Mouse (Mus musculus) C2C12 (cell line): ENCODE measurements around the gene Slco3a1.

Source experiments
- CEBPB ChIP-seq: IDR thresholded peaks from one replicate; pipeline ENCODE4 v1.6.1; 2011; ENCODE audit warnings: low read depth, mild to moderate bottlenecking, control low read depth, moderate library complexity
- CTCF ChIP-seq: IDR thresholded peaks from one replicate; pipeline ENCODE4 v1.5.1; 2011; ENCODE audit not compliant: control insufficient read depth, insufficient read depth, insufficient read length
- USF1 ChIP-seq: IDR thresholded peaks from one replicate; pipeline ENCODE4 v1.6.1; 2011; ENCODE audit warnings: low read depth, mild to moderate bottlenecking, control low read depth, moderate library complexity

DNA sequence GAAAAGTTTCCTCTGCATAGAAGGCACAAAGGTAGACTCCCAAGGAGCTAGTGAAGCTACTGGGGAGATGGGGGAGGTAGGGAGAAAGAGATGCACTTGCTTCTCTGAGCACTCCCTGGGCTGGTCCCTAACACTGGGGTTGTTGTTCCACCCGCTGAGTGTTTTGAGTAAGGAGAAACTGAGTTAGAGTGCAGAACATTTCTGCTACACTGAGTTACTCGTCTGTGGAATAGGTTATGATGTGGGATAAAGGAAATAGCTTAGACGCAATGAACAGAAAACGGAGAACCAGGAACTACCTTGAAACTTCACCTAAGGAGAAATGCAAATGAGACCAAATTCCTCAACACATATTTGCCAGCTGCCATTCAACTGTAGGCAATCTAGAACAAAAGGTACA, 155.4 kb downstream of the Slco3a1 start:
- TF ChIP-seq CTCF (no peak), USF1 (no peak), CEBPB (no peak)
